Mouse (Mus musculus): ENCODE measurements around the gene Chid1.

The Chid1 gene

GRCm38 (mm10) chr7:141539556-141540311, at the start of gene Chid1:
Gene Chid1 (minus strand): TSS chr7:141539857.
- peak; percentile 98 to 99 for DNase-seq (ENCODE audit: low spot score in 2 of 2)

DNA sequence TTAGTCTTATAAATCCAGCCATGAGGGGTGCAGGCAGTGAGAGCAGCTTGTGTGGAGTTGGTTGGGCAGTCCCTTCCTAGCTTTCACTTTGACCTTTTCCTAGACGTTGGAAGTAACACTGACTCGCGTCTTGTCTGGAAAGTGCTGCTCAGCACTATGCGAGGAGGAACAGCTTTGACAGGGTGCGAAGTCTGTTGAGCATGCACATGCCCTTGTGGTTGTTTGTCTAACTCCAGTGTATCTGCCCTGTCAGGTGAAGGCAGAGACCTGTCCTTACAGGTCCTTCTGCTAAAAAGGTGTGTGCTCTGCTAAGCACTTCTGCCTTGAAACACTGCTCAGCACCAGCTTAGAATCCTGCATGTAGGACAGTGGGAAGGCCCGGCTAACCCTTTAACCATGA, 49.2 kb upstream of the Chid1 start:
- peak in 1 of 2 experiments; percentile 25 for DNase-seq (ENCODE audit: low spot score in 2 of 2)

GRCm38 (mm10) chr7:141585881-141586280, 46.2 kb upstream of the Chid1 start:
- no peak for DNase-seq (ENCODE audit: low spot score in 2 of 2)

DNA sequence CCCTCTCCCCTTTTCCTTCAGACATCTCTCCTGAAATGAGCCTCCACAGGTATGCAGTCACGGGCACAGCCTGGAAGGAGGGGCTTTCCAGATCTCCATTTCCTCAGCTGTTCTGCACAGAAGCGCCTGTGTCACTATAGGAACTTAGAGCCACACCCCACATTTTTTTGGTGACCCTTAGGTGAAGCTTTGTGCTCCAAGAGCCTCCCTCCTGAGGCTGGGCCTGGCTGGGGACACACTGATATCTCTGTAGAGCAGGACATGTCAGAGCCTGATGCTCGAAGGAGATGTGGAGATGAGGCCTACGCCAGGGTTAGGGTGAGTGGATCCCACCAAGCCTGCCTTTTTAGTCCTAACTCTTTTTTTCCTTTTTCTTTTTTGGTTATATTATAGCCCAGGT, 45.6 kb upstream of the Chid1 start:
- DNase-seq (ENCODE audit: low spot score in 2 of 2) = no peak

DNA sequence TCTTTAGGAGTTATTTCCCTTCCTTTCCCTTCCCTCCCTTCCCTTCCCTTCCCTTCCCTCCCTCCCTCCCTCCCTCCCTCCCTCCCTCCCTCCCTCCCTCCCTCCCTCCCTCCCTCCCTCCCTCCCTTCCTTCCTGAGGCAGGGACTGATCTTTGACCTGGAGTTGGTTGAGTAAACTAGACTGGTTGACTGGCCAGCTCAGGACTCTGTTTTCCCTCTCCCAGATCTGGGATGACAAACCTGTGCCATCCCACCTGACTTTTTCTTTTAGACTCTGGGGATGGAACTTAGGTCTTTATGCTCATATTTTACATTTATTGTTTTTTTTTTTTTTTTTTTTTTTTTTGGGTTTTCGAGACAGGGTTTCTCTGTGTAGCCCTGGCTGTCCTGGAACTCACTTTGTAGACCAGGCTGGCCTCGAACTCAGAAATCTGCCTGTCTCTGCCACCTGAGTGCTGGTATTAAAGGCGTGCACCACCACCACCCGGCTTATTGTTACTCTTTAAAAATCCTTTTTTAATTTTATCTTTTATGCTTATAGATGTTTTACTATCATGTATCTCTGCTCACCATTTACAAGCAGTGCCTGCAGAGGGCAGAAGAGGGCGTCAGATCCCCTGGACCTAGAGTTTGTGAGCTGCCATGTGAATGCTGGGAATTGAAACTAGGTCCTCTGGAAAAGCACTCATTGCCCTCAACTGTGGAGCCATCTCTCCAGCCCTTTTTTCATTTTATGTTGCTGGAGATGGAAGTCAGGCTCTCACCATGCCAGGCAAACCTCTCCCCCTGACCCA, 44.6 kb upstream of the Chid1 start:
- DNase-seq (ENCODE audit: low spot score in 2 of 2) = no peak

DNA sequence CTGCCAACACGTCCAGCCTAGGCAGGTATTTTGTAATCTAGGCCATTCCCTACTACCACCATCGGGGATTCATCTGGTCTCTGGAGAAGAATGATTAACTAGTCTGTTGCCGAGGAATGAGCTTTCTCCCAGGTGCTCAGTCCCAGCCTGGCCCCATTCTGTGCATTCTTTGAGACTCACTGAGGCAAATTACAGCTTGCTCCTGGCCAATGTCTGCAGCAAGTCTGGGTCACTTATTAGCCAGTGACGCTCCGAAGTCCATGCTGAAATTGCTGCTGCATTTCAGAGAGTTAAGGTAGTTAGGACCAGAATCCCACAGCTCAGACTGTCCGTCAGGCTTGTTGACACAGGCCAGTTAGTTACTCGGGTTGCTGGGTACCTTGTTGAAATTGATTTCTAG, 41.7 kb upstream of the Chid1 start:
- no peak for DNase-seq (ENCODE audit: low spot score in 2 of 2)

DNA sequence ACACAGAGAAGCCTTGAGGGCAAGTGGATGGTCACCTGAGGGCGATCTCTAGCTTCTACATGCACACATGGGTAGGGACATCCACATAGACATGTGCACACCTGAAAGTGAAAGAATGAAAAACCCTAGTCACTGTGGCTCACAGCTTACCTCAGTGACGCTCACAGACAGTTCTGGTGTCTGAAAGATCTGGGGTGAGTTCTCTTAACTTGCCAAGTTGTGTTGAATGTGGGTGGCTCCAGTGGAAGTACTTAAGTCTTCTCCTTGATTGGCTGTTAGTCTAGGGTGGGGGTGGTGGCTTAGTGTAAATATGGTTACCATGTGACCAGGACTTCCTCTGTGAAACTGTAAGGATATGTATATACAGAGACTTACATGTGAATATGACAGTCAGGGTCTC, 39.3 kb upstream of the Chid1 start:
- no peak for DNase-seq (ENCODE audit: low spot score in 2 of 2)

DNA sequence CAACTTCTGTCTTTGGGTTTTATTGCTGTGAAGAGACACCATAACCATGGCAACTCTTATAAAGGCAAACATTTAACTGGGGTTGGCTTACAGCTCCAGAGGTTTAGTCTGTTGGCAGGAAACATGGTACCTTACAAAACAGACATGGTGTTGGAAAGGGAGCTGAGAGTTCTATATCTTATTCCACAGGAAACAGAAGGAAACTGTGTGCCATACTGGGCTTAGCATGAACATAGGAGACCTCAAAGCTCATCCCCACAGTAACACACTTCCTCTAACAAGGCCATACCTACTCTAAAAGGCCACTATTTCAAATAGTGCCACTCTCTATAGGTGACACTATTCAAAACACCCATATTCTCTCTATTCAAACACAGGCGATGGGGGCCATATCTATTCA, 38.9 kb upstream of the Chid1 start:
- no peak for DNase-seq (ENCODE audit: low spot score in 2 of 2)

DNA sequence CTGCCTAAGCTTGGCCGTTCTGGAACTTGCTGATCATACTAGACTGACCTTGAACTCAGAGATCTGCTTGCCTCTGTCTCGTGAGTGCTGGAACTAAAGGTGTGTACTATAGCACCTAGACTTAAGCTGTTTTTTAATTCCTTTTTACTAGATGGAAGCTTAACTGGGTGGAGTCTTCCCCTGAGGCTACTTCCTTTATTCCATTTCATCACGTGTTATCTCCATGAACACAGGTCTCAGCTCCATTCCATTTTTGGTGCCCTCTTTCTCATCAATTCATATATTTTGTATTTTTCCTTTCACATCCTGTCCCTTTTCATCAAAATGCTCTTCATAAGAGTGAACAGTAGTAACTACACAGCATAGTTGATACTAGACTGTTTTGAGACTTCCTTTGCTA, 38.1 kb upstream of the Chid1 start:
- DNase-seq (ENCODE audit: low spot score in 2 of 2) = no peak

GRCm38 (mm10) chr7:141575481-141575880, 35.8 kb upstream of the Chid1 start:
- no peak for DNase-seq (ENCODE audit: low spot score in 2 of 2)

- DNase-seq (ENCODE audit: low spot score in 2 of 2) = no peak
These were observed 34.4 kb upstream of the Chid1 start for GRCm38 (mm10) chr7:141574041-141574440.

DNA sequence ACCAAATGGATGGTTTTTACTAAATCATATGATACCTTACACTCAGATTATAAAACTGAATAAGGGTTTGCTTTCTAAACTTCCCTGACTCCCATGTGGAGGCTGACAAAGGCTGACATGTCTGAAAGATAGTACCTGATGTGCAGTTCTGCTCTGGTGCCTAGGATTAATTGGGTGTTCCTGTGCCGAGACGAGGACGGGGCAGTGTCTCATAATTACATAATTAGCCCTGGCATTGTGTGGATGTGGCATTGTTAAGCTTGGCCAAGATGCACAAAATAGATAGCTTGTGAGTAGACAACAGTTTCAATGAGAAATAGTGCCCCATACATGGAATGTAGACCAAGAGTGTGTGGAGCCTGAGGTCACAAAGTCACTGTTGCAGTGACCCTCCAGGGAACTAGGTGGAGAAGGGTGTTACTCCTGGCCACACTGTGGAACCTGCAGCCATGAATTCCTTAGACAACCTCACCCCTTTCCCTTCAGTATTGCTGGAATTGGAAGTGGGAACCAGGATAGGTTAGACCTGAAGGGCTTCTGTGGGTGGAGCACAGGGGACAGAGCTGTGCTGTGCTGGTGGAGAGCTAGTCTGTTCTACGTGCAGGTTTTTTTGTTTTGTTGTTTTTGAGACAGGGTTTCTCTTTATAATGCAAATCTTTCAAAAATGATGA, 31.1 kb upstream of the Chid1 start:
- no peak for DNase-seq (ENCODE audit: low spot score in 2 of 2)

DNA sequence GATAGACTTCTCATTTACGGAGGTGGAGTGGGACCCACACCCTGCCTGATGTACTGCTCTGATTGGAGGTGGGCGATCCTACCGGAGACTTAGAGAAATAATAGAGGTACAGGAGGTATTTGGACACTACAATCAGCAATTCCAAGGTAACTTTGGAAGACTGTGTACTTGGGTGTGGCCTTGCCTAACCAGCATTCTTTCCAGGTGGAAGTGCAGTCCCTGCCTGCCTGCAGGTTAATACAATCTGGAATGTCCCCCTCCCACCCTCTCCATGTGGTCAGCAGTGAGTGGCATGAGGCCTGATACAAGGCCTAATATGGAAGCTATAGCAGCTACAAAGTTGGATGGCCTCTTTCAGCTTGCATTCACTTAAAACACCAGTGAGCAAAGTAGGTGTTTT, 30.3 kb upstream of the Chid1 start:
- no peak for DNase-seq (ENCODE audit: low spot score in 2 of 2)

DNA sequence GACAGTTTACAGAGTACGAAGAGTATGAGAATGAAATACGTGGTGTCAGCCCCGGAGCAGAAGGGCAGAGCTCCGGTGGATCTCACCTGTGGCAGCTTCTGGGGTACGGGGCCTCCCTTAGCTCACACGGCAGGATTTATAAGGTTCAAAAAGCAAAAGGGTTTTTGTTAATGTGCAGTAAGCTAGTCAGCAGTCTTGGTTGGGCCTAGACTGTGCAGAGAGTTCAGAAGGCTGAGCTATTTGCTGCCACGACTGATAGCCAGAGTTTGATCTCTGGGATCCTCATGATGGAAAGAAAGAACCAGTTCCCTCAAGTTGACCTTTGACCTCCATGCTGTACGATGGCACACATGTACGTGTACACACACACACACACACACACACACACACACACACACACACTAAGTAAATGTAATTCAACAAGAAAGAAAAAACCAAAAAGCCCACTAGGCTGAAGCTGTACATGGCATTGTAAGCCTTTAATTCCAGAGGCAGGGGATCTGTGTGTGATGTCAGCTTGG, 29.7 kb upstream of the Chid1 start:
- DNase-seq (ENCODE audit: low spot score in 2 of 2) = no peak

GRCm38 (mm10) chr7:141566587-141566986, 26.9 kb upstream of the Chid1 start:
- DNase-seq (ENCODE audit: low spot score in 2 of 2) = no peak

- no peak for DNase-seq (ENCODE audit: low spot score in 2 of 2)
These were observed 24.9 kb upstream of the Chid1 start for GRCm38 (mm10) chr7:141564561-141564960.

DNA sequence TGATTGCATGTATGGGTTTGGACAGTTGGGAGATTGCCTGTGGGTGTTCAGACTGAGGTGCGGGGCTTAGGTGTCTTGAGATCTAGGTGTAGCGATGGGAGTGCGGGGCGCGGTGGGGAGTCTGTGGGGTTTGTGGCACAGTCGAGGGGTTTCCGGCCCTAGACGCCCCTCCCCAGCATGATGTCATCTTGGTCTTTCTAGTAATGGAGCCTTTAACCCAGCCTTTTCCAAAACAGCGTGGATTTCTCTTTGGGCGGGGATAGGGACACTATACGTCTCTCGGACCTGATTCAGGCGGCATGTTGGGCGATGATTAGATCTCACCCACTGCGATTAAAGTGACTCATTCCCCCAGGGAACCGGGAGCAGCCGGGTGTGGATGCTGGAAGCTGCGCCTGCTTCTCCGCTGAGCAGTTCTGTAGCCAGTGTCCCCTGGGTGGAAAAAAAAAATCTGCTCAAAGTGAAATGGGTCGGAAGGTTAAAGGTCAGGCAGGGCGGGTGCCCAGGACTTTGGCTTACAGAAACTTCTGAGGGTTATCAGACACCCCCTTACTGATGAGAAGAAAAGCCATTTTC, 23.3 kb upstream of the Chid1 start:
- peak; percentile 47 to 60 for DNase-seq (ENCODE audit: low spot score in 2 of 2)

GRCm38 (mm10) chr7:141562421-141562851, 22.8 kb upstream of the Chid1 start:
- no peak for DNase-seq (ENCODE audit: low spot score in 2 of 2)

DNA sequence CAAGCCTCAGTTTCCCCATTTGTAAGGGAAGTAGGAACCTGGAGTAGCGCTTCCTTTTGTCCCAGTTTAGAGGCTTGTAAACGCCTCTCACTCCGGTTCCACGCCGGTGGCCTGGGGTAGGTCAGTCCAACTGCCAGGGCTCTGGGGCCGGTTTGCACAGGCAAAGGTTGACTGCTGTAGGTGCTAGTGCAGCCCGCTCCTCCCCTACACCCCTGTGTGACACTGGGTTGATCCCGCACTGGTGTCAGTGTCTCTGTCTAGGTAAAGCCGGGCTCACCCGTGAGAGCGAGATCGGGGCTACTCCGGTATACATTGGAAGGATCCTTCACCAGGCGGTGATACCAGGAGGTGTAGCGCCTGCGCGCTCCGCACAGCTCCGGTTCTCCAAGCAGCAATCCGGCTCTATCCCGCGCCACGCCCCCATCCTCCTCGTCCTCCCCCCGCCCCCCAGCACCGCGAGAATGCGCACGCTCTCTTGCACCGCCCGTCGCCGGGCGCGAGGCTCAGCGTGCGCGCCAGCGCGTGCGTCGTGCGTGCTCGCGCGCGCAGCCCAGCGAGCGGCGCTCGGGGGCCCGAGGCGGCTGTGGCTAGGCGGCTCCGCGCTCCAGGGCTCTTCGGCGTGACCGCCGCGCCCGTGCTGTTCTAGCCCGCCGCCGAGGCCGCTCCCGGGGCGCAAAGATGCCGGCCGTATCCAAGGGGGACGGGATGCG, 22.2 kb upstream of the Chid1 start, which contains the start of gene Ap2a2:
Gene Ap2a2 (plus strand): TSS at position 492 of the 710 bp plus-strand sequence.
- DNase-seq (ENCODE audit: low spot score in 2 of 2) = peak; percentile 79 to 85

DNA sequence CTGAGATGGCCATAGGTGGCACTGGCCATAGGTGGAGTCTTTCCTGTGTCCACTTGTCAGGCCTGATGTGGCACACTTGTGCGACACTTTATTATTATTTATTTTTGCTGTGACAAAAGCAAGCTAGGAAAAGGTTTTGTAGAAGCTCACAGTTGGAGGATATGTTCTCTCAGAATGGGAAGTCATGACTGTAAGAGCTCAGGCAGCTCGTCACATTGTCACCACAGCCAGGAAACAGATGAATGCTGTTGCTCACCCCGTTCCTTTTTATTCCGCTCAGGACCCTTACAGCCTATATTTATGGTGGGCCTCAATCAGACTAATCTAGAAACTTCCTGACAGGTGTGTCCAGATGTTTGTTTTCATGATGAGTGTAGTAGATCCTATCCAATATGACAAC, 20.8 kb upstream of the Chid1 start:
- no peak for DNase-seq (ENCODE audit: low spot score in 2 of 2)

DNA sequence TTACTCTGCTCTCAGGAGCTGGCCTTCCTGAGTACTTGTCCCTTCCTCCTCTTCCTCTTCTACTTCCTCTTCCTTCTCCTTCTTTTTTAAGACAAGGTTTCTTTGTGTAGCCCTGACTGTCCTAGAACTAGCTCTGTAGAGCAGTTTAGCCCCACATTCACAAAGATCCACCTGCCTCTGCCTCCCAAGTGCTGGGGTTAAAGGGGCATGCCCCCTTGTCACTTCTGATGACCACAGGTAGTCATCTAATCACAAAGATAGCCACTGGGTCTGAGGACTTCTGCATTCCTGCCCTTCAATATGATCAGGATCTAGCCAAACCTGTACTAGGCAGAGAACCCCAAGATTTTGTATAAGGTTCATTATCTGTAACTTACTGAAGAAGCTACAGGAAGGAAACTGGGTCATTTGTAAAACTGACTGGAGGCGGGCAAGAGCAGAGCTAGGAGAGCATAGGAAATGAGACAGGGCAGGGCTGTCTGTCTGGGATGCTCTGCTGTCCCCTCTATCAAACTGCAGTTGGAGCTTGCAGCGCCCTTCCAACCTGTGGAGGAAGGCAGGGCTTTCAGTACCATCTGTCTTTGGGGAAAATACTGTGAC, 20.2 kb upstream of the Chid1 start:
- no peak for DNase-seq (ENCODE audit: low spot score in 2 of 2)
